Mouse (Mus musculus) mature B cell (primary cell): ENCODE data around the gene Gstp1.

Source experiments
- in situ Hi-C: fragments of 300-500 bp; cut with MboI; formaldehyde crosslinking; loops from 2 replicates; pipeline ENCODE4 v1.14.3; 2019

Gene Gstp1

DNA sequence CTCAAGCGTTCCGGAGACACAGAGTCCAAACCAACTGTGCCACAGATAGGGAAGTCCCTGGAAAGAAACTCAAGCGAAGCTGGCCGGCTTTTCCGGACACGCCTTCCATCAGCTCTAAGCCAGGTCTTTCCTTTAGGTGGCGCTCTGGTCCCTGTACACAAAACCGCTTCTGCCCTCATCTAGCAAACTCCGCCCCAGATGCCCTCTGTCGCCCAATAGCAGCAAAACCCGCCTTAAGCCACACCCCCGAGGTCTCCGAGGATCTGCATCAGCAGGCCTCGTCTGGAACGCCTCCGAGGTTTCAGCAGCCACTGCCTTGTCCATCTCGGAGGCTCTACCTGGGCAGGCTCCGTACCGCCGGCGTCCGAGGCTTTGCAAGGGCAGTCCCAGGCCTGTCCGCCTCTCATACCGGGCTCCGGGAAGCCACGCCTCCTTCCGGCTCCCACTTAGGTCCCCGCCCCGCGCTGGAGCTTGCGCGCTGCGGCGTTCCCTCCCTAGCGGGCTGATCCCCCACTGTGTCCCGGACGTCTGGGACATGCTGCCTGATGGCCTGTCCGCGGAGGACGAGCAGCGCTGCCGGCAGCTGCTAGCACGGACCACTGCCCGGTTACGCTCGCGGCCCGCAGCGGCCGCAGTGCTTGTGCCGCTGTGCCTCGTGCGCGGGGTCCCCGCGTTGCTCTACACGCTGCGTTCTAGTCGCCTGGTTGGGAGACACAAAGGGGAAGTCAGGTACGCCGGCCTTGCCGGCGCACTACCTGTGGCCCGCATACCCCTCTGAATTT lies 37.5 kb downstream of the Gstp1 start, which contains the start of the genes Nudt8 and Gm49405:
TSS of gene Nudt8 (plus strand) at position 462 of the 782 bp plus-strand sequence.
TSS of gene Gm49405 (plus strand) at position 508 of the 782 bp plus-strand sequence.
- in situ Hi-C loops, result no loop called here

GRCm38 (mm10) chr19:3999121-3999730 lies 38.6 kb downstream of the Gstp1 start:
- in situ Hi-C loops, result no loop called here

GRCm38 (mm10) chr19:3998335-3998734 lies 39.5 kb downstream of the Gstp1 start:
- in situ Hi-C loops, result no loop called here

- in situ Hi-C loops, result no loop called here
Measured at GRCm38 (mm10) chr19:3997231-3997630, 40.6 kb downstream of the Gstp1 start.

DNA sequence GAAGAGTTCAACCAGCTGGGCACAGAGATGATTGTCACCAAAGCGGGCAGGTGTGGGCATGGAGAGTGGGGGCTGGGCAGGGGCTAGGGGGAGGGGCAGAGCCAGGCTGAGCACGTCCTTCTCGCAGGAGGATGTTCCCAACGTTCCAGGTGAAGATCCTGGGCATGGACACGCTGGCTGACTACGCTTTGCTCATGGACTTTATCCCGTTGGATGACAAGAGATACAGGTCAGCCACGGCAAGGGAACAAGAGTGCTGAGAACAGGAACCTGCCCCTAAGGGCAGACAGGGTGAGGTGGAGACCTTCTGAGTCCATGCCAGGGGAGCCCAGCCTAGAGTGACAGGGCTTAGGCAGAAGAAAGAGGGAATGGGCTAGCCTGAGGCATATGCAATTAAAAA lies 41.0 kb downstream of the Gstp1 start:
- in situ Hi-C loops, result no loop called here

GRCm38 (mm10) chr19:3996106-3996505 lies 41.7 kb downstream of the Gstp1 start:
- in situ Hi-C loops, result no loop called here

- in situ Hi-C loops, result no loop called here
Measured at GRCm38 (mm10) chr19:3995505-3995904, 42.3 kb downstream of the Gstp1 start.

DNA sequence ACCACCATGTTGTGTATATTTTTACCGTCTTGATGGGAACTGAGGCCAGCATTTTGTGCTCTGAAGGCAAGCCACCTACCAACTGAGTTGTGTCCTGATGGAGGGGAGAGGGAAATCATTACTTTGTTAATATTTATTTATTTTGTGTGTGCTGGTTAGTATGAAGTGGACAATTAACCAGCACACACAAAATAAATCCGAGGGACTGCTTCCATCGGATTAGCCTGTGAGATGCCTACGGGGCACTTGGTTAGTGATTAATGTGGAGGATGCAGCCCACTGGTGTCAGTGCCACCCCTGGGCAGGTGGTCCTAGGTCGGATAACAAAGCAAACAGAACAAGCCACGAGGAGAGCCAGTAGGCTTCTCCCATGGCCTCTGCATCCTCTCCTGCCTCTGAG lies 42.9 kb downstream of the Gstp1 start:
- in situ Hi-C loops, result no loop called here

- in situ Hi-C loops, result no loop called here
Measured at GRCm38 (mm10) chr19:3992416-3992815, 45.4 kb downstream of the Gstp1 start, which contains the start of gene Tbx10. Gene Tbx10, plus strand, starts transcription at chr19:3992752.

- in situ Hi-C loops, result no loop called here
Measured at GRCm38 (mm10) chr19:3991966-3992365, 45.8 kb downstream of the Gstp1 start.

- in situ Hi-C loops, result no loop called here
Measured at GRCm38 (mm10) chr19:3991562-3991961, 46.2 kb downstream of the Gstp1 start.

- in situ Hi-C loops, result no loop called here
Measured at GRCm38 (mm10) chr19:3990804-3991203, 47.0 kb downstream of the Gstp1 start.

GRCm38 (mm10) chr19:3988750-3989149 lies 49.0 kb downstream of the Gstp1 start:
- in situ Hi-C loops, result no loop called here

DNA sequence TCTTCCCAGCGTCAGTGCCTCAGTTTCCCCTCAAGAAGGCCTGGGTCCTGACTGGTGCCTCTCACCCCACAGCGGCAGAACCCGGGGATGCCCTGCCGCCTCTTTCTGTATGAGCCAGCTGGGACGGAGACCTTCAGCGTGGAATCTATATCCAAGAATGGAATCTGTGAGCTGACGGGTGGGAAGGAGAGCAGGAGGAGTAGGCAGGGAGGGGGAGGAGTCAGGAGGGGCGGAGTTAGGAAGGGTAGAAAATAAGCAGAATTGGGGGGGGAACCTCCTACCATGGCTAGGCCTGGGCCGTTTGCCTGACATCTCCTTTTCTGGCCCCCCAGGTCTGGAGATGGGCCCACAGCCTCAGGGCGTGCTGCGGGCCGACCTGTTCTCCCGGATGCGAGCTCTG lies 49.7 kb downstream of the Gstp1 start:
- in situ Hi-C loops, result no loop called here

GRCm38 (mm10) chr19:3986334-3986733 lies 51.5 kb downstream of the Gstp1 start, which contains the start of gene Acy3:
Gene Acy3, plus strand, starts transcription at chr19:3986570.
- in situ Hi-C loops, result no loop called here
